Mouse (Mus musculus): Measurements from ENCODE around the gene Vax1.

DNA sequence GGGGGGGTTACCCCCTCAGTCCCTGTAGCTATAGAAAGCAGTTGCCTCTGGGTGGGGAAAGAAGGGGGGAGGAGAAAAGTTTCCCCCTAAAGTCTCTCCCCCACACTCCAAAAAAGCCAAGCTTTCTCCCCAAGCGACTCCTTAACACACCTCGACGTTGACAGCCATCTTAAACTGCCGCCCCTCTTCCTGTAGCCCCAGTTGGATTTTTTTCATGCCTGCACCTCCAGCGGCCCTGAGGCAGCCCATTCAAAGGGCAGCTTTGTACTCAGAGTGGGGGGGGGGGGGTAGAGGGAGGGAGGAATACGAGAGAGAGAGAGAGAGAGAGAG, 875 bp upstream of the Vax1 start:
- TF ChIP-seq CTCF (IDR thresholded peaks at IDR 0.05; ENCODE audit: borderline replicate concordance, insufficient read depth, low read length) (no peak), POLR2A (IDR thresholded peaks at IDR 0.05; ENCODE audit: low read depth, low read length) (no peak)

Data from embryonic fibroblast, embryonic 13.5 days (primary cell).